Mouse (Mus musculus) cerebellum, adult 2 months (tissue): ENCODE measurements around the gene Gm16253. TPM values are rescaled to one million over a fixed set of nuclear protein-coding genes. Genes with fewer than 3 reads are reported as not detected.

Experiments
- DNase-seq, 2 experiments: peaks; one replicate each; pipeline ENCODE4 v3.0.0; 2021
- H3K27ac ChIP-seq: fragments of 200-500 bp; 2 replicates; pipeline ENCODE4 v1.5.1; 2012; ENCODE audit warnings: low read length, control low read depth, inconsistent platforms; ENCODE audit not compliant: insufficient read depth
- H3K27me3 ChIP-seq: fragments of 200-500 bp; 2 replicates; pipeline ENCODE4 v1.6.1; 2012; ENCODE audit warnings: inconsistent platforms, mild to moderate bottlenecking, low read length, moderate library complexity; ENCODE audit not compliant: control insufficient read depth, insufficient read depth
- H3K4me1 ChIP-seq: fragments of 200-500 bp; 2 replicates; pipeline ENCODE4 v1.6.1; 2011; ENCODE audit warnings: low read length; ENCODE audit not compliant: control insufficient read depth, insufficient read depth
- H3K4me3 ChIP-seq: fragments of 200-500 bp; replicated peaks from 2 replicates; pipeline ENCODE3; 2011; ENCODE audit warnings: mild to moderate bottlenecking, low read depth, low read length, control low read depth; ENCODE audit not compliant: insufficient read depth
- CTCF ChIP-seq: fragments of 200-500 bp; IDR thresholded peaks from 2 replicates; pipeline ENCODE4 v1.5.1; 2011; ENCODE audit warnings: low read depth, mild to moderate bottlenecking, control low read depth, low read length, moderate library complexity, borderline replicate concordance; ENCODE audit not compliant: insufficient read depth
- POLR2A ChIP-seq: fragments of 200-500 bp; IDR thresholded peaks from 2 replicates; pipeline ENCODE4 v1.6.1; 2011; ENCODE audit warnings: low read length, control low read depth, borderline replicate concordance; ENCODE audit not compliant: insufficient read depth
- WGBS: fragments of 180-500 bp; shearing (Covaris S2); methylation state at CpG from one replicate; pipeline ENCODE4 v1.1.7; 2018; 5-methylcytosine and 5-hydroxymethylcytosine counted together
- polyA plus RNA-seq: library from polyadenylated mRNA; depleted of rRNA; stranded (reverse); fragments of >200 nt; gene quantifications from 2 replicates; pipeline ENCODE4 v1.2.3, GENCODE M21; 2012

Gm16253 gene
- polyA plus RNA-seq, 1 experiment = not detected

GRCm38 (mm10) chr3:96543345-96543744 lies 33.4 kb upstream of the Gm16253 start:
- Histone ChIP-seq H3K27ac (no peak overlapping the region), H3K4me3 (no peak overlapping the region), H3K27me3 (no peaks in the 10 kb centered on the region), H3K4me1 (no peaks in the 10 kb centered on the region)
- no peak for TF ChIP-seq CTCF
- TF ChIP-seq POLR2A = no peak
- 82% methylated on average over 11 of the region's 11 CpGs for WGBS
- no peak for DNase-seq

GRCm38 (mm10) chr3:96545565-96545964 lies 31.2 kb upstream of the Gm16253 start:
- TF ChIP-seq CTCF (no peak), POLR2A (no peak)
- no peak overlapping the region for H3K27ac ChIP-seq
- no peak overlapping the region for H3K4me3 ChIP-seq
- H3K27me3 ChIP-seq = no peaks in the 10 kb centered on the region
- 26% methylated on average over 1 of the region's 1 CpGs for WGBS
- H3K4me1 ChIP-seq = no peaks in the 10 kb centered on the region
- DNase-seq = no peak

GRCm38 (mm10) chr3:96546880-96547279 lies 29.9 kb upstream of the Gm16253 start:
- DNase-seq = no peak
- no peak overlapping the region for H3K4me3 ChIP-seq
- H3K4me1 ChIP-seq = no peaks in the 10 kb centered on the region
- H3K27ac ChIP-seq = no peak overlapping the region
- H3K27me3 ChIP-seq = no peaks in the 10 kb centered on the region
- WGBS = 19% methylated on average over 4 of the region's 4 CpGs
- TF ChIP-seq CTCF (no peak), POLR2A (no peak)

- Histone ChIP-seq H3K27ac (no peak overlapping the region), H3K27me3 (no peaks in the 10 kb centered on the region), H3K4me3 (no peak overlapping the region), H3K4me1 (no peaks in the 10 kb centered on the region)
- no peak for TF ChIP-seq POLR2A
- TF ChIP-seq CTCF = peak; percentile 81
- DNase-seq = peak; percentile 68 to 82
- 10% methylated on average over 14 of the region's 14 CpGs for WGBS
Observed at GRCm38 (mm10) chr3:96547389-96547960, 29.3 kb upstream of the Gm16253 start.

GRCm38 (mm10) chr3:96548824-96549223 lies 28.0 kb upstream of the Gm16253 start:
- no peak overlapping the region for H3K4me3 ChIP-seq
- H3K4me1 ChIP-seq = no peaks in the 10 kb centered on the region
- TF ChIP-seq CTCF (no peak), POLR2A (no peak)
- no peak overlapping the region for H3K27ac ChIP-seq
- no peaks in the 10 kb centered on the region for H3K27me3 ChIP-seq
- no peak for DNase-seq
- WGBS = 94% methylated on average over 7 of the region's 7 CpGs

GRCm38 (mm10) chr3:96549346-96549745 lies 27.4 kb upstream of the Gm16253 start:
- Histone ChIP-seq H3K27ac (no peak overlapping the region), H3K27me3 (no peaks in the 10 kb centered on the region), H3K4me1 (no peaks in the 10 kb centered on the region), H3K4me3 (no peak overlapping the region)
- no peak for TF ChIP-seq POLR2A
- TF ChIP-seq CTCF = no peak
- DNase-seq = no peak
- WGBS = 84% methylated on average over 5 of the region's 5 CpGs

- Histone ChIP-seq H3K27ac (no peak overlapping the region), H3K4me3 (no peak overlapping the region), H3K27me3 (no peaks in the 10 kb centered on the region), H3K4me1 (no peaks in the 10 kb centered on the region; the same call in 1 of the 2 replicates)
- 23% methylated on average over 8 of the region's 8 CpGs for WGBS
- peak in 1 of 2 experiments; percentile 28 for DNase-seq
- TF ChIP-seq CTCF = peak; percentile 30; the same call in 1 of the 2 replicates
- no peak for TF ChIP-seq POLR2A
Observed at GRCm38 (mm10) chr3:96551203-96551602, 25.6 kb upstream of the Gm16253 start.

GRCm38 (mm10) chr3:96551890-96552289 lies 24.9 kb upstream of the Gm16253 start:
- TF ChIP-seq CTCF (no peak), POLR2A (no peak)
- no peak for DNase-seq
- H3K4me1 ChIP-seq = no peaks in the 10 kb centered on the region; the same call in 1 of the 2 replicates
- no peak overlapping the region for H3K27ac ChIP-seq
- WGBS = 80% methylated on average over 7 of the region's 7 CpGs
- no peak overlapping the region for H3K4me3 ChIP-seq
- no peaks in the 10 kb centered on the region for H3K27me3 ChIP-seq
